Mouse (Mus musculus): Measurements from ENCODE around the gene Hdc. TPM values are rescaled to one million over a fixed set of nuclear protein-coding genes. Genes with fewer than 3 reads are reported as not detected.

The Hdc gene
- total RNA-seq, 2 experiments from 2014 or later: 14.8 to 24.3 TPM

DNA sequence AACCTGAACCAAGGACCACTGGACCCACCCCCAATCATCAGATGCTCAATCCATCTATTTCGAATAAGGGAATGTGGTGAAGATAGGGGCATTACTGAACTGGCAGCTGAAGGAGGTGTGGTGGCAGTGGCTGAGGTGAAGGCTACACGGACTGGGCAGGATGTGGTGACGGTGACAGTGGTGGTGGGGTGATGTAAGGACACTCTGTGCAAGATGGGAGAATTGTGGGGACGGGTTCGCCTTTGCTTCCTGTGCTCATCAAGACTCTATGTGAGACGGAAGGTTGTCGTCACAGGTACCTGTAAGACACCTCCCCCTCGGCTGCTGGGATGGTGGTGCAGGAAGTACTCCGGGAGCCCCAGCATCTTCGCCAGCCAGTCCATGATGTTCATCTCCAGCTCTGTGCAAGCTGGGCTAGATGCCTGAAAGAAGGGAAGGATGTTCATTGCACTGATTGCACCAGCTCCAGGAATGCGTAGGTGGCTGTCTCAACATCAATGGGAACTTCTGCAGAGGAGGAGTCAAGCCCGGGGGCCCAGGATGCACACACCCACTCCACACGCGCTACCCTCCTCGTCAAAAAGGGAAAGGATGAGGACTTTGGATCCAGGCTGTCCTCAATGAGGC lies 12.9 kb downstream of the Hdc start:
- ATAC-seq (replicated peaks; ENCODE audit: low FRiP score, poor library complexity, severe bottlenecking): no peak

GRCm38 (mm10) chr2:126601918-126602600 lies 17.0 kb downstream of the Hdc start:
- ATAC-seq (replicated peaks; ENCODE audit: low FRiP score, poor library complexity, severe bottlenecking): no peak

- no peak for ATAC-seq (replicated peaks; ENCODE audit: low FRiP score, poor library complexity, severe bottlenecking)
Measured at GRCm38 (mm10) chr2:126600533-126600932, 18.6 kb downstream of the Hdc start.

DNA sequence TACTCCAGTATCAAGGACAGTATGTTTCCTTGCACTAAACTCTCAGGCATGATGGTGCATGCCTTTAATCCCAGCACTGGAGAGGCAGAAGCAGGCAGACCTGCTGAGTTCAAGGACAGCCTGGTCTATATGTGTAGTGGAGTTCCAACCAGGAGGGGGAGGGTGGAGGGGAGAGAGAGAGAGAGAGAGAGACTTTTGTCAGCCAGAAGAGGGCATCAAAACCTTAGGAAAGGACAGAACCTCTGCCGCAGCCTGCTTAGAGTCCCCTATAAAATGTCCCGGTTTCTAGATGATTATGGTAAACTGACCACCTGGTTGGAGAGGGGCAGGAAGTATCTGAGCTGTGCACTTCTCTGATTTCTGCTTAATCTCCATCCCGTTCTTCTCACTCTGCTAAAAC lies 20.1 kb downstream of the Hdc start:
- ATAC-seq (replicated peaks; ENCODE audit: low FRiP score, poor library complexity, severe bottlenecking): no peak

DNA sequence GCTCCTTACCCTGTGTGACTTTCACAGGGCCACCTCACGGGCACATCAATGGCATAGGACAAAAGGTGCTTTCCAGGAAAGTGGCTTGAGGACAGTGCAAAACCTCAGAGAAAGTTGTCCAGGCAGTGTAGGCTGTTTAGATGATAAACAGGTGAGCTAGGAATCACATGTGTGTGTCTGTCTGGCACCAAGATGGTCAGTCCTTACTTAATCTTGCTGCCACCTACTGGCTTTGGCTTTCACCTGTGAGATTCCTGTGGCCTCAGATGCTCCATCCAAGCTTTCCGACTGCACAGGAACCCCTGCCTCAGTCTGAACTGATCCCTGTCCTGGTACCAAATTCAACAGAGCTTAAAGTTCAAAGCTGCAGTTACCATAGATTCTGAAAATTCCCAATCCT lies 20.7 kb downstream of the Hdc start:
- ATAC-seq (replicated peaks; ENCODE audit: low FRiP score, poor library complexity, severe bottlenecking): no peak

DNA sequence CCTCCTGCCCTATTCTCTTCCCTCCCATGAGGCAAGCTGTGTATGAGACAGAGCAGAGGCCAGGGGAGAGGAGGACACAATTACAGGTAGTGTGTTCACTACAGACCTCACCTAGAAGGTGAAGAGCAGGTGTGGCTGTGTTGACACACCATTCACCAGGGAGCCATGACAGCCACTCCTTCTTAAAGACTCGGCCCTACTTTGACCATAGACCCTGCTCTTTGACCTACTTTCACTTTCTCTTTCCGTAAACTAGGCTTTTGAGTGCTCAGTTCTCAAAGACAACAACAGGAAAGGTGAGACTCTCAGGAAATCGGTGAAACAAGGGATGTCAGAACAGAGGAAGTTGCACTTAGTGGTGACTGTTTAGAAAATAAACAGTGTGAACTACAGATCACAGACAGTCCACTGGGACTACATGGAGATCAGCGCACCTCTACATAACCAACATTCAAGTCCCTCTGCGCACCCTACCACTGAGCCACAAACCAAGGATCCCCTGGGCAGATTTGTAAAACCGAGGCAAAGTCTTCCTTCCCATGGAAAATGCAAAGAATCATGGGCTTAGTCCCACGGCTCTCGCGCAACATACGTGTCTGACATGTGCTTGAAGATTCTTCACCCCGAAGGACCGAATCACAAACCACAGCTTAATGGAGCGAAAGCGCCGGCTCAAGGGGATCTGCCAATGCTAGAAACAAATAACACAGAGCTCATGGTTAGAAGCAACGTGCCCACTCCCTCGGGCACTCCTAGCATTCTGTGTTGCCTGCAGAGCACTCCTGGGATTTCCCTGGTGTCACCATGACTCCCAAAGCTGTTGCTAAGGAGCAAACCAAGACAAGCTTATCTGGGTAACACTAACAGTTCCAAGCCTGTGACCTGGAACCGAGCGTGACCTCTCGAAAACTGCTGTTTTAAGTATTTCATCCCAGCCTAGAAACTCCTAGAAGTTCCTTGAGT lies 21.5 kb downstream of the Hdc start:
- ATAC-seq (replicated peaks; ENCODE audit: low FRiP score, poor library complexity, severe bottlenecking): no peak

GRCm38 (mm10) chr2:126596347-126597072 lies 22.6 kb downstream of the Hdc start:
- no peak for ATAC-seq (replicated peaks; ENCODE audit: low FRiP score, poor library complexity, severe bottlenecking)

- 0 out of 2 replicates have a peak, but pooled peaks have one; percentile 61 for ATAC-seq (replicated peaks; ENCODE audit: low FRiP score, poor library complexity, severe bottlenecking)
Measured at GRCm38 (mm10) chr2:126593831-126594610, 25.1 kb downstream of the Hdc start.

- no peak for ATAC-seq (replicated peaks; ENCODE audit: low FRiP score, poor library complexity, severe bottlenecking)
Measured at GRCm38 (mm10) chr2:126591304-126591703, 27.8 kb downstream of the Hdc start.

DNA sequence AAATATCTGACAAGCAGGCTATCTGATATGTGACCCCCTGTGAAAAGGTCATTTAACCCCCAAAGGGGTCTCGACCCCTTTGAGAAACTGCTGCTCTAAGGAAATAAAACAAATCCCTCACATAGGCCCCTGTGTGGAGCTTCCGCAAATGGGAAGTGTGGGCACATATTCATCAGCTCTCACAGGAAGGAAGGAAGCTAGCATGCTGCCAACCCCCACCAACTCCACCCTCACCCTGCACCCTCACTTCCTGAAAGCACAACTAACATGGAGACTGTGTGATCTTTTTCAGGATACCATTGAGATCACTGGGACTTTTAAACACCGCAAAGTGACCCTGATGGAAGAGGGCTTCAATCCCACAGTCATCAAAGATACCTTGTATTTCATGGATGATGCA lies 31.6 kb downstream of the Hdc start:
- ATAC-seq (replicated peaks; ENCODE audit: low FRiP score, poor library complexity, severe bottlenecking): no peak

GRCm38 (mm10) chr2:126584621-126585369 lies 34.3 kb downstream of the Hdc start:
- no peak for ATAC-seq (replicated peaks; ENCODE audit: low FRiP score, poor library complexity, severe bottlenecking)

- ATAC-seq (replicated peaks; ENCODE audit: low FRiP score, poor library complexity, severe bottlenecking): no peak
Measured at GRCm38 (mm10) chr2:126583960-126584359, 35.1 kb downstream of the Hdc start.

DNA sequence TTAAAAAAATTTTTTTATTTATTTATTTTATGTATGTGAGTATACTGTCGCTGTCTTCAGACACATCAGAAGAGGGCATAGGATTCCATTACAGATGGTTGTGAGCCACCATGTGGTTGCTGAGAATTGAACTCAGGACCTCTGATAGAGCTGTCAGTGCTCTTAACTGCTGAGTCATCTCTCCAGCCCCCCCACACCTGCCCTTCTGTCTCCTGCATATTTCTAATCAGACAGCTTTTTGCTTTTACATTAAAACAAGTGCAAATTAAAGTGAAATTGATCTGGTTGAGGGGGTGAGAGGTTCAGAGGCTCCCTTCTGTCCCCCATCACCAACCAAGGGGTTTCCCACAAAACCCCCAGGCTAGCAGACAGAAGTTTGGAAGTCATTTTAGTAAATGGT lies 39.8 kb downstream of the Hdc start:
- no peak for ATAC-seq (replicated peaks; ENCODE audit: low FRiP score, poor library complexity, severe bottlenecking)

DNA sequence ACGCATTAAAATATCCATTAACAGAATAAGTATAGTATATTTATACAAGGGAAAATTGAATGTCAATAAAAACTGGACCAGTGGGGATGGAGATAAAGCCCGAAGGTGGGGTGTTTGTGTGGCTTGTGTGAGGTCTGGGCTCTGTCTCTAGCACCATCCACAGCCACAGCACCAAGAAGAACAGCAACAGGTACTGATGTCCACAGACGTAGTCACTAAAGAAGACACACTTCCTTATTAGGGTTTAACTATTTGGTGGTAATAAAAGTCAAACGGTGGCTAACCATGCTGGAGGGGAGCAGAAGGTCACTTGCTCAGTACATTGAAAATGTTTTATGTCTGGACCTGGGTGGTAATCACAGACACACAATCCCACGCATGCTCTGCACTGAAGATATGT lies 41.7 kb downstream of the Hdc start:
- ATAC-seq (replicated peaks; ENCODE audit: low FRiP score, poor library complexity, severe bottlenecking): no peak

DNA sequence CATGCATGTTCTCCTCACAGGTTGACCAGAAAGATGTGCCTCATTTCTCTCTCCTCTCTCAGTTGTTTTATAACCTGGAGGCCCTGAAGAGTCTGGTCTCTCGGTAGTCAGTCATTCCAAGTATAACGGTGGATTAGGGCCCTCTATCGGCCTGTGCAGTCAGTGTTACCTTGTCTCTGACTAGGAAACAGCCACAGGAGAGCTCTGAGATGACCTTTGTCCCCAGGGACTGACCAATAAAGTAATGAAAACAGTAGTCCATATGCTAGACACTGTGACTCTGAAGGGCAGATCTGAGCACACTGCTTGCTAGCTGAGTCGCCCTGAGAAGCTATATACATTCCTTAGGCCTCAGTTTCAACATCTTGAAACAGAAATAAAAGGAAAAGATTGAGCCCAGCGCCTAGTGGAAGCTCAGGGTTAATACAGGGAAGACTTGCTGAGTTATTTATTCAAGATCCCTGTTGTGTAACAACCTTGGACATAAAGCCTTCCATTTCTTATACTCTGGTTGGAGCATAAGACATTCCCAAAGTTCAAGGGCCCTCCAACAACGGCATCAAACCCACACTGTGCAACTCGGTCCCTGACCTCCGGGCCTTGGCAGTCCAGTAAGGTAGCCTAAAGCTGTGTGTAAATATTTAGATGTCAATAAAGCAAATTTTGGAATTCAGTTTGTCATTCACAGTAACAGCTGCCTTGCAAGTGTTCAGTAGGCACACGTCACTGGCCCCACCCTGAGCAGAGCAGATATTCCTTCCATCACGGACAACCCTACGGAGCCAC lies 43.5 kb downstream of the Hdc start:
- no peak for ATAC-seq (replicated peaks; ENCODE audit: low FRiP score, poor library complexity, severe bottlenecking)

DNA sequence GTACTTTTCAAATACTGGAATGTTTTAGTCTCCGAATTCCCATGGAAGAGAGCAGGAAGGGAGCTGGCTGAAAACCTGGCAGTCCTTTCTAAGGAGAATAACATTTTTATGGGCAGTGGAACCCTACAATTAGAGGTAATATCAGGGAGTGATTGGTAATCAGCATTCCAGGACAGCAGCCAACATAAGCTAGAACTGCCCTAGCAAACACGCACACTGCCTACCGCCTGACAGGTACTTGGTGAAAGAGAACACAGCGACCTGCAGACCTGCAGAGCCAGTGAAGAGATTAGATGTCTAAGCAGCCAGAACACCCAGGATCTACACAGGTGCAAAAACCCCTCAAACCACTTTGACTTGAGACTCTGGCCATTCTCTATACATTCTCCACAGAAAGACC lies 46.4 kb downstream of the Hdc start:
- ATAC-seq (replicated peaks; ENCODE audit: low FRiP score, poor library complexity, severe bottlenecking): no peak

- no peak for ATAC-seq (replicated peaks; ENCODE audit: low FRiP score, poor library complexity, severe bottlenecking)
Measured at GRCm38 (mm10) chr2:126572163-126572562, 46.9 kb downstream of the Hdc start.
